Mouse (Mus musculus): Measurements from ENCODE around the gene Hspd1. TPM values are rescaled to one million over a fixed set of nuclear protein-coding genes. Genes with fewer than 3 reads are reported as not detected.
"Not testable (repeated sequence)": the region's sequence is repeated elsewhere in the genome, so short reads cannot be mapped to it uniquely, and the experiment has no call there.

The Hspd1 gene
- polyA plus RNA-seq, 1 experiment from 2014 or later, result 304 TPM

DNA sequence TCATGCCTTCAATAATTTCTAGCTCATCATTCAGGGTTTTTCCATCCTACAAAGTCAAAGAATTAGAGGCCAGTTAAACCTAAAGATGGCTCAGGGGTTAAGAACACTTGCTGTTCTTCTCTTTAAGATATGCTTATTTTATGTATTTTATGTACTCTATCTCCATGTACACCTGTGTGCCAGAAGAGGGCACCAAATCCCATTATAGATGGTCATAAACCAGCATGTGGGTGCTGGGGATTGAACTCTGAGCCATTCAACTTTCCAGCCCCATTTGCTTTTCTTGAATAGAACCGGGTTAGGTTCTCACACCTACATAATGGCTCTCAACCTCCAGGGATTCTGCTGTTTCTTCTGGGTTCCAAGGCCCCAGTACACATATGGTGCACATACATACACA, 5.9 kb downstream of the Hspd1 start:
- Histone ChIP-seq H3K27me3 (no peaks in the 10 kb centered on the region), H3K9ac (no peak overlapping the region), H3K4me1 (peaks cover 19% of the 10 kb centered on the region), H3K9me3 (replicated peaks) (0 out of 2 replicates have a peak, but pooled peaks cover 3% of the 10 kb centered on the region), H3K4me3 (no peak overlapping the region), H3K27ac (no peak overlapping the region), H3K36me3 (peaks cover 65% of the 10 kb centered on the region), H3K4me2 (replicated peaks) (no peak overlapping the region)
- no peak for ATAC-seq (ENCODE audit: low FRiP score)
- WGBS, result 73% methylated on average over 1 of the region's 1 CpGs

DNA sequence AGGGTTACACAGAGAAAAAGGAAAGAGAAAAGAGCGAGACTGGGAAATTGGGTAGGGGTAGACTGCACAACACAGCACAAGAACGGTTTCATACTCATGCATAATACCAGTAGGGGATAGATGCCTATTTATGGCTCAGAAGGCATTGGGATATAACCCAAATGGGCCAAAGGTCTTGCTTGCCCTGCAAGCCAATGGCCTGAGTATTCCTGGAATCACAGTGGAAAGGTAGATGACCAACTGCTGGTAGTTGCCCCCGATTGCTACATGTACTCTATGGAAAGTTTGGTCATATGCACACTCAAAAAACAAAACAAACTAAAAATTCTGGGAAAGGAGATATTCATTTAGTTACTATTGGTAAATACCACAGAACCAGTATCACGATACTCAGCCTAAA, 8.4 kb downstream of the Hspd1 start:
- Histone ChIP-seq H3K9me3 (replicated peaks) (0 out of 2 replicates have a peak, but pooled peaks cover 3% of the 10 kb centered on the region), H3K9ac (no peak overlapping the region), H3K4me3 (no peak overlapping the region), H3K27me3 (no peaks in the 10 kb centered on the region), H3K4me2 (replicated peaks) (no peak overlapping the region), H3K27ac (no peak overlapping the region), H3K36me3 (peaks cover 73% of the 10 kb centered on the region), H3K4me1 (no peaks in the 10 kb centered on the region)
- ATAC-seq (ENCODE audit: low FRiP score), result no peak
- WGBS, result 96% methylated on average over 4 of the region's 4 CpGs

DNA sequence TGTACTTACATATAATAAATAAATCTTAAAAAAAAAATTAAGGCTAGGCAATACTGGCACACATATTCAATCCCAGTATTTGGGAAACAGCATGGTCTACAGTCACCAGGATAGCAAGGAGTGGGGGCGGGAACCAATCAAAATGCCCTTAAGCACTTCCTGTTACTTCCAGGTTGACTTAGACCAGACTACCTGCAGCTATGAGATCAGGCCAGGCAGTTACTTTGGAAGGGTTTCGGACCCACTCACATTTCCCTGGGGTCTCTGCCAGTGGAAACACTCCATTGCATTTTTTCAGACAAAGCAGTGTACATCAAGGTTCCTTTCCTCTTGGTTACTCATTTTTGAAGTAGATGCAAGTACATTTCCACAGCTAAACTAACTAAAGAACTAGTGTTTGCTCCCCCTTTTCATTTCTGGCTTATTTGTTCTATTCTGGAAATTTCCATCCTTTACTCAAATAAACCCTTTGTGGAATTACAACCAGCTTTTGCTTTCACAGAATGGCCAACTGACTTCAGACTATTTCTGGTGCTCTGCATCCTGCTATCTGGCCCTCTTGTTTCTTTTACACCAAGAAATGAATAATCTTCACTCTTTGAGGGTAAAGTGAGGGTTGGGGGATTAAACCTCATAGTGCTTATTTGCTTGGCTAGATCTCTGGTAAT, 11.1 kb downstream of the Hspd1 start:
- WGBS, result 81% methylated on average over 2 of the region's 2 CpGs
- Histone ChIP-seq H3K4me2 (replicated peaks) (no peak overlapping the region), H3K27ac (no peak overlapping the region), H3K4me3 (no peak overlapping the region), H3K27me3 (no peaks in the 10 kb centered on the region), H3K4me1 (no peaks in the 10 kb centered on the region), H3K36me3 (peaks cover 55% of the 10 kb centered on the region), H3K9me3 (replicated peaks) (no peaks in the 10 kb centered on the region), H3K9ac (no peak overlapping the region)
- ATAC-seq (ENCODE audit: low FRiP score), result no peak

DNA sequence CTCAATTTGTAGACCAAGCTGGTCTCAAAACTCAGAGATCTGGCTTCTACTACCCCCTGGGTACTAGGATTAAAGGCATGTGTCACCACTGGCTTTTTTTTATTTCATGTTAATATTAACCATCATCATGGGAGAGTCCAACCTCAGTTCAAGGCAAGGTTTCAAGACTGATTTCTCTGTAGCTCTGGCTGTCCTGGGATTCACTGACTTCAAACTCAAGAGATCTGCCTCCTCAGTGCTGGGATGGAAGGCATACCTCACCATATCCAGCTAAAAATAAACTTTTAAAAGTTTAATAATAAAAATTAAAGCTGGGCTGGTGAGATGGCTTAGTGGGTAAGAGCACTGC, 11.7 kb downstream of the Hspd1 start:
- H3K27me3 ChIP-seq, result no peaks in the 10 kb centered on the region
- no peak overlapping the region for H3K27ac ChIP-seq
- peaks cover 51% of the 10 kb centered on the region for H3K36me3 ChIP-seq
- H3K9me3 ChIP-seq (replicated peaks), result no peaks in the 10 kb centered on the region
- no peak overlapping the region for H3K4me3 ChIP-seq
- no peak for ATAC-seq (ENCODE audit: low FRiP score)
- no peak overlapping the region for H3K4me2 ChIP-seq (replicated peaks)
- H3K4me1 ChIP-seq, result no peaks in the 10 kb centered on the region
- H3K9ac ChIP-seq, result no peak overlapping the region

DNA sequence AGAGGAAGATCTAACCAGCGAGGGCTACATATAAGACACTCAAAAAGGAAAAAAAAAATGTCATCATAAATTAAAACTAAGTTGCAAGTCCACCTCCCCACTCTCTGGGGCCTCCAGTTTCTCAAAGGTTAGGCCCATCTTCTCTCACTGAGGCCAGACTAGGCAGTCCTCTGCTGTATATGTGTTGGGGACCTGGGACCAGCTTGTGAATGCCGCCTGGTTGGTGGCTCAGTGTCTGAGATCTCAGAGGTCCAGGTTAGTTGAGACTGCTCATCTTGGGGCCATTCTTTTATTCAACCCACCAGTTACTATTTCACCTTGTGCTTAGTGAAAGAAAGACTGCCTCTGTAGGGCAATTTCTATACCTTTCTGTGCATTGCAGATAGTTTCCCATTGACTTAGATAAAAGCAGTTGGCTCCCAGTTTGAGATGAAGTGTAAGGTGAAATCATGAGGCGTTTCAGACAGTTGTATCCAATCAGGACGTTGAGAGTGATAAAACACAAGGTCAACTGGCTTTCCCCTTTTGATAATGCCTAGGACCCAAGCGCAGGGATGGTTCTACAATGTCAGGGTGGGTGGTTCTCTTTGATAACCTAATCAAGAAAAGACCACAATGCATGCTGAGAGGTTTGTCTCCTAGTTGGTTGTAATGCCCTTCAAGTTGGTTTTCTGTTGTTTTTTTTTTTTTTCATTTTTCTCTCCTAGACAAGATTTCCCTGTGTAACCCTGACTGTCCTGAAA, 12.2 kb downstream of the Hspd1 start:
- H3K27ac ChIP-seq, result no peak overlapping the region
- H3K9ac ChIP-seq, result no peak overlapping the region
- H3K4me2 ChIP-seq (replicated peaks), result no peak overlapping the region
- H3K4me3 ChIP-seq, result no peak overlapping the region
- no peaks in the 10 kb centered on the region for H3K9me3 ChIP-seq (replicated peaks)
- no peak for ATAC-seq (ENCODE audit: low FRiP score)
- H3K4me1 ChIP-seq, result no peaks in the 10 kb centered on the region
- 78% methylated on average over 5 of the region's 5 CpGs for WGBS
- peaks cover 50% of the 10 kb centered on the region for H3K36me3 ChIP-seq
- H3K27me3 ChIP-seq, result no peaks in the 10 kb centered on the region

DNA sequence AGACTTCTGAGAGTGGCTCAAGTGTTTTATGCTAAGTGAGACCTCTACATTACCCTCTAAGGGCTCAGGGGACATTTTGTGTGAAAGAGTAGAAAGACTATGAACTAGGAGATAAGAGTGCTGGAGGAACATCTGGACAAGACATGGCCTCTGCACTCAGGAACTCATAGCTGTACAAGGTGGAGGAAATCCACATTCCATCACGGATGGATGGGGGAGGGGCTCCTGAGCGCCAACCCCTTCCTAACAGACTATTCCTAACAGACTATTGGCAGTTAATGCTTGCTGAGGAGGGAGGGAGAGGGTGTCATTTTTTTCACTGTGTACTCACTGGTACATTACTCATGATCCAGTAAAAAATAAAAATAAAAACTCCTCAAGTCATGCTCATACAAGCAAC, 13.3 kb downstream of the Hspd1 start:
- H3K27ac ChIP-seq, result no peak overlapping the region
- no peaks in the 10 kb centered on the region for H3K27me3 ChIP-seq
- H3K4me3 ChIP-seq, result no peak overlapping the region
- 78% methylated on average over 2 of the region's 2 CpGs for WGBS
- no peak for ATAC-seq (ENCODE audit: low FRiP score)
- peaks cover 43% of the 10 kb centered on the region for H3K36me3 ChIP-seq
- no peaks in the 10 kb centered on the region for H3K9me3 ChIP-seq (replicated peaks)
- no peak overlapping the region for H3K4me2 ChIP-seq (replicated peaks)
- H3K4me1 ChIP-seq, result no peaks in the 10 kb centered on the region
- H3K9ac ChIP-seq, result no peak overlapping the region

DNA sequence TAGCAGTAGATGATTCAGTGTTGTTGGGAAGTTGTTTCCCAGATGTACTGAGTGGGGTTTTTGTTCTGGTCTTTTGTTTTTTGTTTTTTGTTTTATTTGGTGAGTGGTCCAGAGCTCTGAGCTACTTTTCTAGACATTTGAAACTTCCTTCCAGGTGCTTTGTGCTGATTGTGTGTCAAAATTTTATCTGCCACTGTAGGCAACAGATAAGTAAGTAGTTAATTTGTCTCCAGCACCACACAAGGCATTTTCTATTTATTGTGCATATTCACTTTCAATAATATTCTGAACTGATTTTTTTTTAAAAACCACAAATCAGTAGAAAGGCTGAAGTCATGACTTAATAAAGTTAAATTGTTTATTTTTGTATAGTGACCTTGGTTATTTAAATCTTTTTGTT, 15.7 kb downstream of the Hspd1 start:
- not testable (repeated sequence) for H3K9me3 ChIP-seq (replicated peaks); ATAC-seq (ENCODE audit: low FRiP score)
- peaks cover 36% of the 10 kb centered on the region for H3K36me3 ChIP-seq

DNA sequence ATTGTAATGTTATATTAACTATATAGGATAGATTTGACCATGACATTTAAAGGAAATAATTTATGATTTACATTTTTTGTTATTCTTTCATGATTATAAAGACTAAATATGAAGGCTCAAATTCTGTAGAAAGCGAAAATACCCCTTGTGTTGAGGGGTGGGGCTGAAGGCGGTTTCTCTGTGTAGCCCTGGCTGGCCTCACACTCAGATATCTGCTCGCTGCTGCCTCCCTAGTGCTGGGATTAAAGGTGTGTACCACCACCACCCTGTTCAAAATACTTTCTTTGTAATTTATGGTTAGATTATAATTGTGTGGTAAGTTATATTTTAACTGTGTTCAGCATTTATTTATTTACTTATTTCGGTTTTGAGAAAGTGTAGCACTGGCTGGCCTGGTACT, 26.3 kb downstream of the Hspd1 start:
- no peak overlapping the region for H3K27ac ChIP-seq
- H3K4me2 ChIP-seq (replicated peaks), result no peak overlapping the region
- H3K4me1 ChIP-seq, result no peaks in the 10 kb centered on the region
- no peak for ATAC-seq (ENCODE audit: low FRiP score)
- H3K27me3 ChIP-seq, result no peaks in the 10 kb centered on the region
- no peak overlapping the region for H3K9ac ChIP-seq
- no peak overlapping the region for H3K4me3 ChIP-seq
- H3K9me3 ChIP-seq (replicated peaks), result no peaks in the 10 kb centered on the region
- H3K36me3 ChIP-seq, result peaks cover 28% of the 10 kb centered on the region
- 90% methylated on average over 4 of the region's 4 CpGs for WGBS

More for the DNA sequence above, 15.7 kb downstream of the Hspd1 start:
- H3K27me3 ChIP-seq; H3K4me3 ChIP-seq; H3K27ac ChIP-seq; H3K4me1 ChIP-seq; H3K4me2 ChIP-seq (replicated peaks); H3K9ac ChIP-seq: not testable (repeated sequence)

DNA sequence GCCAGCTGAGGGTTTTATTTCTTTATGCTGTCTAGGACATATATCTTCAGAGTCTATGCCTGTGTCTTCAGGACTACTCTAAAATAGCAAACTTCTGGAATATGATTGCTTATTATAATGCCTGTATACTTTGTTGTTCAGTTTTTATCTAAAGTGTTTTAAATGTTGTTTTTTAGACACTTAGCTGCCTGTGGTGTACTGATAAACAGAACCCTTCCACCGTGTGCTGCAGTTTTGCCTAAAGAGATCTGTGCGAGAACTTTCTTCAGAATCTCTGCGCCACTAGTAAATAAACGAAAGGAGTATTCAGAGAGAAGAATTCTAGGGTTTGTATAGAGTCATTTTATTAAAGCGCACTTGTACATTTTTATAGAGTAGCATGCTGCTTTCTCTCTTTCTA, 26.9 kb downstream of the Hspd1 start:
- no peaks in the 10 kb centered on the region for H3K4me1 ChIP-seq
- peaks cover 22% of the 10 kb centered on the region for H3K36me3 ChIP-seq
- no peak overlapping the region for H3K4me2 ChIP-seq (replicated peaks)
- H3K4me3 ChIP-seq, result no peak overlapping the region
- no peaks in the 10 kb centered on the region for H3K9me3 ChIP-seq (replicated peaks)
- WGBS, result 94% methylated on average over 5 of the region's 5 CpGs
- no peaks in the 10 kb centered on the region for H3K27me3 ChIP-seq
- no peak for ATAC-seq (ENCODE audit: low FRiP score)
- no peak overlapping the region for H3K9ac ChIP-seq
- H3K27ac ChIP-seq, result no peak overlapping the region

DNA sequence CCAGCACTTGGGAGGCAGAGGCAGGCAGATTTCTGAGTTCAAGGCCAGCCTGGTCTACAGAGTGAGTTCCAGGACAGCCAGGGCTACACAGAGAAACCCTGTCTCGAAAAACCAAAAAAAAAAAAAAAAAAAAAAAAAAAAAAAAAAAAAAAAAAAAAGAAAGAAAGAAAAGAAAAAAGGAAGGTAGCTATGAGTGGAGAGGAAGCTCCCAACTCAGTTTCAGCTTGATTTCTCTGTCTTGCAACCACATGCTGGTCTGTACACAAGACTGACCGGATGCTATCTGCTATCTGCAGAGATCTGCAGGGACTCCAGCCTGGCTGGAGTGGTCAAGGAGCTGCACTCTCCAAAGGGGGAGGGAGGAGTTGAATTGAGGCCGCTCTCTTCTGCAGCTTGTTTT, 29.7 kb downstream of the Hspd1 start:
- H3K9me3 ChIP-seq (replicated peaks); H3K4me3 ChIP-seq; H3K36me3 ChIP-seq; H3K4me1 ChIP-seq; H3K4me2 ChIP-seq (replicated peaks); H3K27ac ChIP-seq; H3K27me3 ChIP-seq; H3K9ac ChIP-seq; ATAC-seq (ENCODE audit: low FRiP score): not testable (repeated sequence)
- WGBS, result 79% methylated on average over 3 of the region's 3 CpGs

DNA sequence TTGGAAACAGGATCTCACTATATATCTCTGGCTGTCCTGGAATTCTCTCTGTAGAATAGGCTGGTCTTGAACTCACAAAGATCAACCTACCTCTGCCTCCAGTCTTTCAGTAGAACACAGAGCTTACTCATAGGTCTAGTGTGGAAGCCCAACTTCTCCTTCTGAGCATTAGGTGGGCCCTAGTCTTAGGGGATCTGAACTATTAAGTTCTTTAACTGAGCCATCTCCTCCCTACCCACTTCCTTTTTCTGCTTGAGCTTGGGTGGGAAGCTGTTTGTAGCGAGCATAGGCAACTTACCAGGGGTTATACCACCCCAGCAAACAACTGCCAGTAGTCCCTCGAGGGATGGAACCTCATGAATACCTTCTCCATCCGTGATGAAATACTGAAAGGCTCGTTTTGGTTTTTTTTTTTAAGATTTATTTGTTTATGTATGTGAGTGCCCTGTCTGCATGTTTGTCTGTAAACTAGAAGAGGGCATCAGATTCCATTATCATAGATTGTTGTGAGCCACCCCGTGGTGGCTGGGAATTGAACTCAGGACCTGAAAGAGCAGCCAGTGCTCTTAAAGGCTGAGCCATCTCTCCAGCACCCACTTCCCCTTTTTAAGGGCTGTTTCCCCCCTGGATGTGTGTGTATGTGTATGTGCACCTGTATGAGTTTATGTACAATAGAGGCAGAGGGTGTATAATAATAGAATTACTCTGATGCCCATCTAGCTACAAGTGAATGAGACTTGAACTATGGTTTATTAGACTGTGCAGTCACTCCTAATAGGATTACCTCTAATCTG, 32.5 kb downstream of the Hspd1 start:
- WGBS, result 87% methylated on average over 5 of the region's 5 CpGs
- ATAC-seq (ENCODE audit: low FRiP score), result no peak
- no peak overlapping the region for H3K27ac ChIP-seq
- no peak overlapping the region for H3K9ac ChIP-seq
- no peak overlapping the region for H3K4me2 ChIP-seq (replicated peaks)
- H3K9me3 ChIP-seq (replicated peaks), result no peaks in the 10 kb centered on the region
- no peak overlapping the region for H3K4me3 ChIP-seq
- H3K27me3 ChIP-seq, result no peaks in the 10 kb centered on the region
- no peaks in the 10 kb centered on the region for H3K36me3 ChIP-seq
- H3K4me1 ChIP-seq, result peaks cover 12% of the 10 kb centered on the region

DNA sequence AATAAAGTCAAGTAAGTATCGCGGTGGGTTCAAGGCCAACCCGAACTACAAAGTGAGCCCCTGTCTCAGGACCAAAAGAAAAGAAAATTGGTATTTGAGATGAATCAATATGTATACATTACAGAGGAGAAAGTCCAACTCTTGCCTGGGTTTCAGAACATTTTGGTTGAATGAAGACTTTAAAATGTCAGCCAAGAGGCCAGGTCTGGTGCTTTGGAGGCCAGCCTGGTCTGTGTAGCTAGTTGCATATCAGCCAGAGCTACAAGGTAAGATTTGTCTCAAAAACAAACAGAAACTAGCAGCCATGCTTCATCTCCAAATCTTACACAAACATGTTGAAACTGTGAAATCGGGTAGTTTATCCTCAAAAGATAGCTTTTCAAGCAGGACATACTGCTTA, 34.4 kb downstream of the Hspd1 start:
- H3K36me3 ChIP-seq, result no peaks in the 10 kb centered on the region
- ATAC-seq (ENCODE audit: low FRiP score), result no peak
- WGBS, result 74% methylated on average over 4 of the region's 4 CpGs
- peak overlapping the region; percentile 79 for H3K4me3 ChIP-seq
- no peaks in the 10 kb centered on the region for H3K9me3 ChIP-seq (replicated peaks)
- H3K4me2 ChIP-seq (replicated peaks), result peak overlapping the region; percentile 84
- no peaks in the 10 kb centered on the region for H3K27me3 ChIP-seq
- H3K27ac ChIP-seq, result no peak overlapping the region
- H3K9ac ChIP-seq, result peak overlapping the region; percentile 75; the same call in 1 of the 2 replicates
- H3K4me1 ChIP-seq, result peaks cover 12% of the 10 kb centered on the region

Data from hindbrain, embryonic 12.5 days (tissue).